Mouse (Mus musculus) midbrain, postnatal 0 days (tissue): Measurements from ENCODE around the gene Rdh11. TPM values are rescaled to one million over a fixed set of nuclear protein-coding genes. Genes with fewer than 3 reads are reported as not detected.

Experiments used
- ATAC-seq: fragments of 200-750 bp; cut with Nextera tagmentation; 2 replicates; pipeline ENCODE4 v1.8.0; 2017; ENCODE audit warnings: moderate number of reproducible peaks, mild to moderate bottlenecking, moderate TSS enrichment, moderate library complexity; ENCODE audit not compliant: low FRiP score
- DNase-seq: peaks from one replicate; pipeline ENCODE4 v3.0.0-alpha.2; 2015; ENCODE audit warnings: low spot score
- H3K27ac ChIP-seq: fragments of 300-500 bp; sonication (generic); 2 replicates; pipeline ENCODE4 v1.5.1; 2014; ENCODE audit warnings: low read depth, mild to moderate bottlenecking, low read length, mixed read lengths
- H3K27me3 ChIP-seq: fragments of 300-500 bp; sonication (generic); 2 replicates; pipeline ENCODE4 v1.6.1; 2014; ENCODE audit warnings: low read length, control low read depth, mixed read lengths; ENCODE audit not compliant: insufficient read depth
- H3K36me3 ChIP-seq: fragments of 300-500 bp; sonication (generic); 2 replicates; pipeline ENCODE4 v1.6.1; 2014; ENCODE audit warnings: low read length, control low read depth, mixed read lengths; ENCODE audit not compliant: insufficient read depth
- H3K4me1 ChIP-seq: fragments of 300-500 bp; sonication (generic); 2 replicates; pipeline ENCODE4 v1.6.1; 2014; ENCODE audit warnings: mild to moderate bottlenecking, control low read depth, antibody characterized with exemption, low read length, mixed read lengths; ENCODE audit not compliant: insufficient read depth
- H3K4me2 ChIP-seq: fragments of 300-500 bp; sonication (generic); 2 replicates; pipeline ENCODE4 v1.6.1; 2014; ENCODE audit warnings: low read depth, mild to moderate bottlenecking, low read length, mixed read lengths; ENCODE audit not compliant: poor library complexity, severe bottlenecking
- H3K4me3 ChIP-seq: fragments of 300-500 bp; sonication (generic); 2 replicates; pipeline ENCODE4 v1.5.1; 2014; ENCODE audit warnings: low read depth, mild to moderate bottlenecking, low read length, moderate library complexity
- H3K9ac ChIP-seq: fragments of 300-500 bp; sonication (generic); replicated peaks from 2 replicates; pipeline ENCODE4 v1.6.1; 2014; ENCODE audit warnings: mild to moderate bottlenecking, low read length, moderate library complexity, mixed read lengths; ENCODE audit not compliant: poor library complexity, severe bottlenecking
- H3K9me3 ChIP-seq: fragments of 300-500 bp; sonication (generic); 2 replicates; pipeline ENCODE4 v1.6.1; 2016; ENCODE audit warnings: low read length, control low read depth
- CTCF ChIP-seq: IDR thresholded peaks from 2 replicates; pipeline ENCODE4 v1.5.1; 2016; ENCODE audit warnings: antibody characterized with exemption, mild to moderate bottlenecking
- WGBS: fragments of 180-500 bp; shearing (Covaris S2); extraction: QIAGEN DNeasy Blood & Tissue Kit; methylation state at CpG from one replicate; pipeline ENCODE4 v1.1.7; 2014; 5-methylcytosine and 5-hydroxymethylcytosine counted together
- polyA plus RNA-seq: library from polyadenylated mRNA; unstranded; fragments of >200 nt; fragmentation: Nextera tagmentation; extraction: Ambion mirVana; gene quantifications from 2 replicates; pipeline ENCODE4 v1.2.1, GENCODE M21; 2015
- total RNA-seq: library from RNA; depleted of rRNA; stranded (reverse); fragments of >200 nt; gene quantifications from 2 replicates; pipeline ENCODE4 v1.2.3, GENCODE M21; 2014

Rdh11 gene
- total and polyA plus RNA-seq, 2 experiments from 2014 or later, result 35.3 to 46.8 TPM

GRCm38 (mm10) chr12:79162876-79163275 lies 29.2 kb downstream of the Rdh11 start:
- H3K4me2 ChIP-seq, result no peak overlapping the region
- H3K9me3 ChIP-seq, result no peaks in the 10 kb centered on the region
- ATAC-seq (no peak), DNase-seq (no peak)
- no peak for TF ChIP-seq CTCF
- 96% methylated on average over 3 of the region's 3 CpGs for WGBS
- H3K4me3 ChIP-seq, result no peak overlapping the region
- H3K27ac ChIP-seq, result no peak overlapping the region
- peaks cover 56% of the 10 kb centered on the region for H3K36me3 ChIP-seq
- no peaks in the 10 kb centered on the region for H3K4me1 ChIP-seq
- no peak overlapping the region for H3K9ac ChIP-seq
- H3K27me3 ChIP-seq, result no peaks in the 10 kb centered on the region

GRCm38 (mm10) chr12:79149653-79150052 lies 42.4 kb downstream of the Rdh11 start:
- Histone ChIP-seq H3K27ac (no peak overlapping the region), H3K4me2 (no peak overlapping the region), H3K4me1 (no peaks in the 10 kb centered on the region), H3K36me3 (peaks cover 18% of the 10 kb centered on the region), H3K9me3 (no peaks in the 10 kb centered on the region), H3K27me3 (no peaks in the 10 kb centered on the region), H3K9ac (no peak overlapping the region), H3K4me3 (no peak overlapping the region)
- WGBS, result 96% methylated on average over 6 of the region's 6 CpGs
- DNase-seq (no peak), ATAC-seq (no peak)
- no peak for TF ChIP-seq CTCF

GRCm38 (mm10) chr12:79141384-79141783 lies 50.7 kb downstream of the Rdh11 start:
- no peak for ATAC-seq
- Histone ChIP-seq H3K9me3 (no peaks in the 10 kb centered on the region), H3K4me2 (no peak overlapping the region), H3K4me3 (no peak overlapping the region), H3K27ac (no peak overlapping the region), H3K4me1 (no peaks in the 10 kb centered on the region), H3K27me3 (no peaks in the 10 kb centered on the region), H3K9ac (no peak overlapping the region), H3K36me3 (no peaks in the 10 kb centered on the region)
- no peak for DNase-seq
- no peak for TF ChIP-seq CTCF

GRCm38 (mm10) chr12:79140811-79141210 lies 51.3 kb downstream of the Rdh11 start:
- TF ChIP-seq CTCF, result no peak
- no peak overlapping the region for H3K9ac ChIP-seq
- H3K4me2 ChIP-seq, result no peak overlapping the region
- H3K36me3 ChIP-seq, result no peaks in the 10 kb centered on the region
- H3K27me3 ChIP-seq, result no peaks in the 10 kb centered on the region
- DNase-seq, result no peak
- H3K9me3 ChIP-seq, result no peaks in the 10 kb centered on the region
- 86% methylated on average over 2 of the region's 2 CpGs for WGBS
- H3K4me3 ChIP-seq, result no peak overlapping the region
- no peak overlapping the region for H3K27ac ChIP-seq
- ATAC-seq, result no peak
- no peaks in the 10 kb centered on the region for H3K4me1 ChIP-seq

- Histone ChIP-seq H3K27ac (no peak overlapping the region), H3K36me3 (no peaks in the 10 kb centered on the region), H3K4me3 (no peak overlapping the region), H3K4me2 (no peak overlapping the region), H3K27me3 (no peaks in the 10 kb centered on the region), H3K9me3 (no peaks in the 10 kb centered on the region), H3K4me1 (no peaks in the 10 kb centered on the region), H3K9ac (no peak overlapping the region)
- no peak for ATAC-seq
- 62% methylated on average over 1 of the region's 1 CpGs for WGBS
- DNase-seq, result no peak
- TF ChIP-seq CTCF, result no peak
Measured at GRCm38 (mm10) chr12:79139417-79139816, 52.7 kb downstream of the Rdh11 start.

GRCm38 (mm10) chr12:79138999-79139398 lies 53.1 kb downstream of the Rdh11 start:
- Histone ChIP-seq H3K4me2 (no peak overlapping the region), H3K27me3 (no peaks in the 10 kb centered on the region), H3K9me3 (no peaks in the 10 kb centered on the region), H3K4me3 (no peak overlapping the region), H3K9ac (no peak overlapping the region), H3K36me3 (no peaks in the 10 kb centered on the region), H3K27ac (no peak overlapping the region), H3K4me1 (no peaks in the 10 kb centered on the region)
- DNase-seq (no peak), ATAC-seq (no peak)
- no peak for TF ChIP-seq CTCF
